Mouse (Mus musculus) CH12.LX (cell line): ENCODE measurements around the gene Zw10. TPM values are rescaled to one million over a fixed set of nuclear protein-coding genes. Genes with fewer than 3 reads are reported as not detected.

Source experiments
- DNase-seq: peaks from one replicate; pipeline ENCODE4 v3.0.0-alpha.2; 2013; ENCODE audit errors: extremely low read depth
- H3K27ac ChIP-seq: 2 replicates; pipeline ENCODE4 v1.5.1; 2012; ENCODE audit warnings: low read depth, mild to moderate bottlenecking, control low read depth, moderate library complexity; ENCODE audit not compliant: insufficient read depth
- H3K27me3 ChIP-seq: replicated peaks from 2 replicates; pipeline ENCODE3; 2012; ENCODE audit warnings: inconsistent platforms
- H3K36me3 ChIP-seq, 2 experiments: replicated peaks in 1 of 2; 2 replicates each; pipeline versions ENCODE3 to v1.6.1; 2012; ENCODE audit warnings: inconsistent platforms in 1 of 2, low read length in 1 of 2, mild to moderate bottlenecking in 1 of 2, mixed read lengths in 1 of 2, moderate library complexity in 1 of 2; ENCODE audit not compliant: control insufficient read depth in 1 of 2, insufficient read depth in 1 of 2
- H3K4me1 ChIP-seq, 2 experiments: 2 replicates each; pipeline ENCODE4 v1.6.1; 2012; ENCODE audit warnings: inconsistent platforms in 1 of 2, moderate library complexity in 1 of 2; ENCODE audit not compliant: insufficient read depth in 2 of 2, control insufficient read depth in 1 of 2
- H3K4me2 ChIP-seq: 2 replicates; pipeline ENCODE4 v1.6.1; 2012; ENCODE audit warnings: low read depth, mild to moderate bottlenecking, control low read depth; ENCODE audit not compliant: poor library complexity, insufficient read depth, severe bottlenecking
- H3K4me3 ChIP-seq, 3 experiments: fragments of 150-350 bp in 1 of 3; sonication (generic) in 1 of 3; replicated peaks in 1 of 3; 2 replicates each; pipeline versions ENCODE3 to v1.5.1; 2011 to 2012; ENCODE audit warnings: low read depth in 2 of 3, low read length in 2 of 3, mild to moderate bottlenecking in 2 of 3, moderate library complexity in 2 of 3, control low read depth in 1 of 3, improper control_type of control experiment in 1 of 3, inconsistent platforms in 1 of 3, mixed read lengths in 1 of 3; ENCODE audit not compliant: poor library complexity in 1 of 3
- H3K79me2 ChIP-seq: replicated peaks from 2 replicates; pipeline ENCODE4 v1.6.1; 2012; ENCODE audit warnings: mild to moderate bottlenecking, moderate library complexity; ENCODE audit not compliant: control insufficient read depth, poor library complexity, insufficient read depth, severe bottlenecking; ENCODE audit errors: extremely low read depth
- H3K9ac ChIP-seq: 2 replicates; pipeline ENCODE4 v1.6.1; 2012; ENCODE audit warnings: low read depth, mild to moderate bottlenecking, control low read depth, moderate library complexity; ENCODE audit not compliant: insufficient read depth
- H3K9me3 ChIP-seq: replicated peaks from 2 replicates; pipeline ENCODE3; 2012; ENCODE audit warnings: low read length, inconsistent platforms, mixed read lengths
- CHD1 ChIP-seq: IDR thresholded peaks from 2 replicates; pipeline ENCODE4 v1.6.1; 2012; ENCODE audit warnings: low read depth, low read length, improper control_type of control experiment, inconsistent platforms
- CHD2 ChIP-seq: IDR thresholded peaks from 2 replicates; pipeline ENCODE4 v1.6.1; 2011; ENCODE audit warnings: low read length, improper control_type of control experiment
- CTCF ChIP-seq, 2 experiments: IDR thresholded peaks in 1 of 2; conservative IDR thresholded peaks in 1 of 2; 2 replicates each; pipeline ENCODE4 v1.5.1; 2011 to 2012; ENCODE audit warnings: low read depth in 2 of 2, low read length in 2 of 2, improper control_type of control experiment in 1 of 2, inconsistent platforms in 1 of 2, mild to moderate bottlenecking in 1 of 2, moderate library complexity in 1 of 2
- EP300 ChIP-seq: IDR thresholded peaks from 2 replicates; pipeline ENCODE4 v1.6.1; 2011; ENCODE audit warnings: low read length, improper control_type of control experiment
- HCFC1 ChIP-seq: IDR thresholded peaks from 2 replicates; pipeline ENCODE4 v1.6.1; 2012; ENCODE audit warnings: low read depth, mild to moderate bottlenecking, inconsistent platforms, low read length, improper control_type of control experiment
- JUN ChIP-seq: IDR thresholded peaks from 2 replicates; pipeline ENCODE4 v1.6.1; 2011; ENCODE audit warnings: low read depth, mild to moderate bottlenecking, low read length, improper control_type of control experiment, moderate library complexity; ENCODE audit not compliant: insufficient read depth
- JUND ChIP-seq: conservative IDR thresholded peaks from 2 replicates; pipeline ENCODE4 v1.6.1; 2011; ENCODE audit warnings: low read depth, low read length, improper control_type of control experiment
- KAT2A ChIP-seq: IDR thresholded peaks from 2 replicates; pipeline ENCODE4 v1.6.1; 2012; ENCODE audit warnings: low read length, improper control_type of control experiment, inconsistent platforms; ENCODE audit not compliant: insufficient replicate concordance
- MAFK ChIP-seq: IDR thresholded peaks from 2 replicates; pipeline ENCODE4 v1.6.1; 2011; ENCODE audit warnings: low read length, improper control_type of control experiment; ENCODE audit not compliant: insufficient replicate concordance
- MAX ChIP-seq: IDR thresholded peaks from 2 replicates; pipeline ENCODE4 v1.6.1; 2011; ENCODE audit warnings: low read length, improper control_type of control experiment
- MYC ChIP-seq: IDR thresholded peaks from 2 replicates; pipeline ENCODE4 v1.6.1; 2011; ENCODE audit warnings: low read depth, mild to moderate bottlenecking, improper control_type of control experiment, low read length
- NELFE ChIP-seq: IDR thresholded peaks from 2 replicates; pipeline ENCODE4 v1.6.1; 2011; ENCODE audit warnings: low read depth, low read length, improper control_type of control experiment
- NRF1 ChIP-seq: IDR thresholded peaks from 2 replicates; pipeline ENCODE4 v1.6.1; 2014; ENCODE audit warnings: low read depth, mild to moderate bottlenecking, inconsistent platforms, low read length, improper control_type of control experiment, moderate library complexity
- PAX5 ChIP-seq: IDR thresholded peaks from 2 replicates; pipeline ENCODE4 v1.6.1; 2012; ENCODE audit warnings: low read length, inconsistent platforms, mixed read lengths
- POLR2A ChIP-seq: IDR thresholded peaks from 2 replicates; pipeline ENCODE4 v1.6.1; 2011; ENCODE audit warnings: low read depth, mild to moderate bottlenecking, improper control_type of control experiment, low read length
- RAD21 ChIP-seq: IDR thresholded peaks from 2 replicates; pipeline ENCODE4 v1.6.1; 2011; ENCODE audit warnings: low read depth, mild to moderate bottlenecking, low read length, improper control_type of control experiment, moderate library complexity
- RCOR1 ChIP-seq: conservative IDR thresholded peaks from 2 replicates; pipeline ENCODE4 v1.6.1; 2012; ENCODE audit warnings: low read depth, mild to moderate bottlenecking, inconsistent platforms, low read length, improper control_type of control experiment
- TCF12 ChIP-seq: IDR thresholded peaks from 2 replicates; pipeline ENCODE4 v1.6.1; 2014; ENCODE audit warnings: low read depth, mild to moderate bottlenecking, inconsistent platforms, low read length, improper control_type of control experiment
- UBTF ChIP-seq: IDR thresholded peaks from 2 replicates; pipeline ENCODE4 v1.6.1; 2012; ENCODE audit warnings: low read depth, mild to moderate bottlenecking, inconsistent platforms, low read length, improper control_type of control experiment, moderate library complexity
- USF1 ChIP-seq: IDR thresholded peaks from 2 replicates; pipeline ENCODE4 v1.6.1; 2014; ENCODE audit warnings: low read depth, mild to moderate bottlenecking, inconsistent platforms, low read length, improper control_type of control experiment
- ZC3H11A ChIP-seq: IDR thresholded peaks from 2 replicates; pipeline ENCODE4 v1.6.1; 2012; ENCODE audit warnings: low read depth, mild to moderate bottlenecking, inconsistent platforms, low read length, improper control_type of control experiment
- ZNF384 ChIP-seq: IDR thresholded peaks from 2 replicates; pipeline ENCODE4 v1.6.1; 2012; ENCODE audit warnings: low read depth, low read length, improper control_type of control experiment, inconsistent platforms
- dilution Hi-C: fragments of 300-500 bp; cut with MboI; formaldehyde crosslinking; loops from 2 replicates; pipeline ENCODE4 v1.14.3; 2020; ENCODE audit warnings: low sequenced_read_pairs; ENCODE audit not compliant: extremely low pct_unique_long_range_greater_than_20kb, extremely low pct_ligation_motif_present
- in situ Hi-C: fragments of 300-500 bp; cut with MboI; formaldehyde crosslinking; loops from 3 replicates; pipeline ENCODE4 v1.14.3; 2019; ENCODE audit warnings: low sequenced_read_pairs, low pct_ligation_motif_present, low pct_unique_long_range_greater_than_20kb, mixed read lengths
- polyA plus RNA-seq: library from polyadenylated mRNA; unstranded; fragments of >175 nt; gene quantifications from 2 replicates; pipeline ENCODE4 v1.2.1, GENCODE M21; 2012; ENCODE audit warnings: low read depth; ENCODE audit not compliant: insufficient read length
- total RNA-seq, 2 experiments: library from RNA; depleted of rRNA; stranded (reverse); fragments of 300-350 nt in 1 of 2; fragments of >200 nt in 1 of 2; gene quantifications; 2 replicates each; pipeline ENCODE4 v1.2.3; 2012 to 2014

The Zw10 gene
- total and polyA plus RNA-seq, 3 experiments, result 18.3 to 26.2 (median 19.8) TPM

DNA sequence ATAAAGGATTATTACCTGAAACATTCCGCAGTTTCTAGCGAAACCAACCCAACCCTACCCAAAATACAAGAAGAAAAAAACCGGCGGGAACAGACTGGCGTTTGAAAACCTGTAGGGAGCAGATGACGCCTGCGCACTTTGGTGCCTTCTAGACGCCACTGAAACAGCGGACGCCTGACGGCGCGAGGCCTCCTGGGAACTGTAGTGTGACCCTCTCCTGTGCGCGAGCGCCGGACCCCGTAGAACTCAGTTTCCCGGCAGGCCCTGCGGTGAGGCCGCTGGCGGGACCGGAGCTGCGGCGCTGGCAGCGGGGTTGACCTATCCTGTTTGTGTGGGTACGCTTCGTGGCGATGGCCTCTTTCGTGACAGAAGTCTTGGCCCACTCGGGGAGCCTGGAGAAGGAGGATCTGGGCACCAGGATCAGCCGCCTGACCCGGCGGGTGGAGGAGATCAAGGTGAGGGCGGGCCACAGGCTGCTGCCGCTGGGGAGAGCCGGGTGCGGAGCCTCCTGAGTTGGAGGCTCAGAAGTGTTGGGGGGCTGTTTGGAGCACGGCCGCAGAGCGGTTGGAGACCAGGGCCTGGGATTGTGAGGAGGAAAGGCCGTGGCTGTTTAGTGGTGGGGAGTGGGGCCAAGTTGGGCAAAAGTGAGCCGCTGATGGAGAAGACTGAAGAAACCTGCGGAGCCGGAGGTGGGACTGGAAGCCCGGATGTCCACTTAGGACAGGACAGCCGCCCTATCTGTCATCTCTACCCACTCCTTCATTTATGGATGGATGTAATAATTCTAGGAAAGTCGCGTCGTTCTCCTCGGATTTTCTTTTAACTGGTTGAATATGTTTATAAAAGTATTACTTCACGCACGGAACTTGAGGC, at the start of gene Zw10 (continued):
- TF ChIP-seq USF1, result no peak

DNA sequence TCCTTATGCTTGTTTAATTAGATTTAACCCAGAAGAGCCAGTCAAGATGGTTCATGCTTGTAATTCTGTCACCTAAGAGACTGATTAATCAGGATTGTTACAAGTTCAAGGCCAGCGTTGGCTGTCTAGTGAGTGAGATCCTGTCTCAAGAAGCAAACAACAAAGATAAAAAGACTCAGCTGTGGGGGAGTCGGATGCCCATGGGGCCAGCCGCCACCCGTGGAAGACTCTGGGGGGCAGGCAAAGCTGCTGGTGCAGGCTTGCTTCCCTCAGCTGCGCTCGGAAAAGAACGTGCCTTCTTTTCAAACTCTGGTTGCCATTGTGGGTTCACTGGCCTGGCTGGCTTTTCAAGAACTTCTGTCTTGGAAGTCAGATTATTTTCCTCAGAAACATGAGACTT, 39.6 kb upstream of the Zw10 start:
- dilution Hi-C loops, result no loop called here
- peaks cover 0 to 12% of the 10 kb centered on the region in 2 experiments; a peak in 2 of 4 replicates for H3K4me1 ChIP-seq
- H3K36me3 ChIP-seq, result peaks cover 14 to 67% of the 10 kb centered on the region in 2 experiments
- no peak overlapping the region for H3K9ac ChIP-seq
- no peak overlapping the region for H3K4me3 ChIP-seq
- TF ChIP-seq CHD2 (no peak), KAT2A (no peak), RCOR1 (no peak), RAD21 (no peak), CHD1 (no peak), HCFC1 (no peak)
- H3K27me3 ChIP-seq, result no peaks in the 10 kb centered on the region
- H3K9me3 ChIP-seq, result no peaks in the 10 kb centered on the region
- H3K4me2 ChIP-seq, result no peak overlapping the region
- no peaks in the 10 kb centered on the region for H3K79me2 ChIP-seq
- H3K27ac ChIP-seq, result no peak overlapping the region
- no peak for DNase-seq
- in situ Hi-C loops, result no loop called here

DNA sequence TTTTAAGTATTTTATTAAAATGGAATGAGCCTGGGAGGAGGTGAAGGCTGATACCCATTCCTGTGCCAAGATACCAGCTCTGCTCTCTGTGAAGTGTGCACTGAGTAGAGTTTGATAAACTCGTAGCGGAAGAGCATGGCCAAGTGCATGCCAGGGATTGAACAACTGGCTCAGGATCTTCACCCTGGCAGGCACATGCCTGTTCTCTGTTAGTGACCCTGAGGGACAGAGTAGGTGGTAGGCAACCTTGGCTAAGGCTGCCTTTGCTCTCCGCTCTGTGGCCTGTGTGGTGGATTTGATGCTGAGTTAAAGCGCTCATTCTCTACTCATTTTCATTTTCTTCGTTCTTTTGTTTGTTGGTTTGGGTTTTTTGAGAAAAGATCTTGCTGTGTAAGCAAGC, 34.1 kb upstream of the Zw10 start:
- no peaks in the 10 kb centered on the region for H3K27me3 ChIP-seq
- H3K36me3 ChIP-seq, result peaks cover 2 to 55% of the 10 kb centered on the region in 2 experiments
- no peak overlapping the region for H3K27ac ChIP-seq
- no peak overlapping the region for H3K4me3 ChIP-seq
- H3K9ac ChIP-seq, result no peak overlapping the region
- no peaks in the 10 kb centered on the region for H3K9me3 ChIP-seq
- H3K4me1 ChIP-seq, result peaks cover 0 to 11% of the 10 kb centered on the region in 2 experiments; a peak in 2 of 4 replicates
- no peaks in the 10 kb centered on the region for H3K79me2 ChIP-seq
- dilution Hi-C loops (no loop called here), in situ Hi-C loops (no loop called here)
- no peak for TF ChIP-seq PAX5
- TF ChIP-seq MAX, result no peak
- TF ChIP-seq JUN, result no peak
- TF ChIP-seq NELFE, result no peak
- no peak for TF ChIP-seq POLR2A
- TF ChIP-seq TCF12, result no peak
- TF ChIP-seq RAD21, result no peak
- no peak for TF ChIP-seq CTCF (conservative IDR thresholded peaks at IDR 0.05 in 1 of 2, IDR thresholded peaks at IDR 0.05 in 1 of 2; ENCODE audit: low read depth in 2 of 2, low read length in 2 of 2)
- no peak for TF ChIP-seq HCFC1
- TF ChIP-seq NRF1, result no peak
- no peak for TF ChIP-seq ZC3H11A
- no peak for TF ChIP-seq EP300
- TF ChIP-seq MAFK, result no peak
- TF ChIP-seq JUND, result no peak
- TF ChIP-seq ZNF384, result no peak
- no peak for TF ChIP-seq UBTF
- no peak for TF ChIP-seq CHD2
- TF ChIP-seq MYC, result no peak
- H3K4me2 ChIP-seq, result no peak overlapping the region
- no peak for DNase-seq
